Mouse (Mus musculus): ENCODE measurements at regions not wholly inside any gene's neighbourhood (a gene's known extent, or its start where the extent isn't known, plus 50 kb on each side); places are given as distances from the start of the nearest gene placed in this dataset.

DNA sequence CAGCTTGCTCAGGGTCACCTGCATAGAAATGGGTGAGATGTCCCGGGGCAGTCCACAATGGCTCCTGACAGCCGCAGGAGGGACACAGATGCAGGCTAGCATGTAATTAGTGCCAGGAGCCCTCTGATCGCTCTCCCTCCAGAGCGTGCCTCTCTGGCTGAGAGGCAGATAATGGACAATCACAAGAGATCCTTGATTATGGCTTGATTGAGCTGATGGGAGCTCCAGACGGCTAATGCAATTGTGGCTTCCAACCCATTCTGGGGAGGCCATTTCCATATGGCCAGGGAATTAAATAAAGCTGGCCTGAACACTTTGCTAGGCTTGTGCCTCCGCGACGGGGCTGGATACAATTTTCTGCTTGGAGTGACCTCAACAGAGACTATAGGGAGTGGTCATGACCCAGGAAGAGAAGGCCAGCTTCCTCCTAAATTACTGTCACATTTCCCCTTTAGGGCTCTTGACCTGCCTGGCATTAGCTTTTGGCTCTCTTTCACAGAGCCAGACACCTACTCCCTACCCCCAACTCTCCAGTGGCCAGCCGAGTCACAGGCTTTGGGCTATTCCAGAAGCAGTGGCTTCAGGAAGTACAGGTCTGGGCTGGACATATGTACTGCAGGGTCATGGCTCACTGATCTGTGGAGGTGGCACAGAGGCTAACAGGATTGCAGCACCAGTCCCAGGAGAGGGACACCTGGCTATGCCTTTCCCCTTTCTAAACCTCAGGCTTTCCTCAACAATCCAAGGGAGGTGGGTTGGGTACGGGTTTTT is 311.8 kb downstream of the 3100002H09Rik start:
- 36% methylated on average over 10 of the region's 10 CpGs for WGBS
- Histone ChIP-seq H3K27ac (no peak overlapping the region), H3K27me3 (ENCODE audit: insufficient read depth, low read length) (no peaks in the 10 kb centered on the region), H3K9me3 (replicated peaks; ENCODE audit: low read length) (no peaks in the 10 kb centered on the region), H3K9ac (ENCODE audit: low read depth, low read length) (no peak overlapping the region), H3K4me1 (replicated peaks; ENCODE audit: insufficient read depth, low read length) (no peaks in the 10 kb centered on the region), H3K4me2 (ENCODE audit: low read length) (no peak overlapping the region), H3K36me3 (ENCODE audit: insufficient read depth, low read length) (no peaks in the 10 kb centered on the region), H3K4me3 (replicated peaks; ENCODE audit: low read depth, low read length) (no peak overlapping the region)
- TF ChIP-seq CTCF (IDR thresholded peaks at IDR 0.05; ENCODE audit: low read depth) = no peak
- no peak for ATAC-seq (replicated peaks; ENCODE audit: low FRiP score, low read depth)
- DNase-seq (ENCODE audit: low spot score) = no peak

DNA sequence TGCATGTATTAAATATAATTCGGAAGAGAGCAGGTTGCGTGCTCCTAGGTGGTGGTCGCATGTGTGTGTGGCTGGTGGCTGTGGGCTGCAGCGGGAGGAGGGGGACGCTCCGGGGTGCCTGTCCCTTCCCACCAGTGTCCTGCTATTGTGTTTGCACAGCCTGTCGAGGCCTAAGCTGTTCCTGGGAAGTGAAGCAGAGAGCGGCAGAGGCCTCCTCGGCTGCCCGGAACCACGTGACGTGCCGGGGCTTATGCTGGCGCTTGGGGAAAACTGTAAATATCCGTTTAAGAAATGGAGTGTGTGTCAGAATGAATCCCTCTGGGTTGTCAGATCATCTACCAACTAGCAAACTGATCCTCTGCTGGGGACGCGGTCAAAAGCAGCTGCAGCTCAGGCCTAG is 318.3 kb downstream of the 3100002H09Rik start:
- DNase-seq (ENCODE audit: low spot score) (no peak), ATAC-seq (replicated peaks; ENCODE audit: low FRiP score, low read depth) (no peak)
- Histone ChIP-seq H3K36me3 (ENCODE audit: insufficient read depth, low read length) (no peaks in the 10 kb centered on the region), H3K4me1 (replicated peaks; ENCODE audit: insufficient read depth, low read length) (no peaks in the 10 kb centered on the region), H3K4me3 (replicated peaks; ENCODE audit: low read depth, low read length) (no peak overlapping the region), H3K9ac (ENCODE audit: low read depth, low read length) (no peak overlapping the region), H3K4me2 (ENCODE audit: low read length) (no peak overlapping the region), H3K27me3 (ENCODE audit: insufficient read depth, low read length) (no peaks in the 10 kb centered on the region), H3K9me3 (replicated peaks; ENCODE audit: low read length) (no peaks in the 10 kb centered on the region), H3K27ac (no peak overlapping the region)
- no peak for TF ChIP-seq CTCF (IDR thresholded peaks at IDR 0.05; ENCODE audit: low read depth)
- WGBS = 43% methylated on average over 17 of the region's 17 CpGs

DNA sequence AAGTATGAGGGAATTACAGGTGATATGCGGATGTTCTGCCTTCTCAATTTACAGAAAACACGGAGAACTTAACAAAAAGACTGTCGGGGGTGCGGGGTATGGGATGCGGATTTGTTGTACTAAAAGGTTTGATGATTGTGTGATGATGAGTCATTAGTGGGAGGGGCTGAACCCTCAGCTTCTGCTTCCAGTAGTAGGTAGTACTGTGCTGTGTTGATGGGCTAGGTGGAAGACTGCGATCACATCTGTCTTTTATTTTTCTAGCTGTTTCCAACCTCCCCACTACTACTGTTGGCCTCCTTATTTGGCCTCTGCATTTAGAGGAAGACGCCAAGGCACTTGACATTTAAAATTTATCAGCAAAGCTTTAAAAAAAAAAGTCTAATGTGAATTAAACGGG is 318.8 kb downstream of the 3100002H09Rik start:
- no peak for TF ChIP-seq CTCF (IDR thresholded peaks at IDR 0.05; ENCODE audit: low read depth)
- no peak for ATAC-seq (replicated peaks; ENCODE audit: low FRiP score, low read depth)
- 60% methylated on average over 8 of the region's 8 CpGs for WGBS
- no peak overlapping the region for H3K9ac ChIP-seq (ENCODE audit: low read depth, low read length)
- no peak overlapping the region for H3K4me3 ChIP-seq (replicated peaks; ENCODE audit: low read depth, low read length)
- no peaks in the 10 kb centered on the region for H3K36me3 ChIP-seq (ENCODE audit: insufficient read depth, low read length)
- H3K4me1 ChIP-seq (replicated peaks; ENCODE audit: insufficient read depth, low read length) = no peaks in the 10 kb centered on the region
- no peaks in the 10 kb centered on the region for H3K27me3 ChIP-seq (ENCODE audit: insufficient read depth, low read length)
- H3K27ac ChIP-seq = no peak overlapping the region
- no peak for DNase-seq (ENCODE audit: low spot score)
- no peak overlapping the region for H3K4me2 ChIP-seq (ENCODE audit: low read length)
- H3K9me3 ChIP-seq (replicated peaks; ENCODE audit: low read length) = no peaks in the 10 kb centered on the region

DNA sequence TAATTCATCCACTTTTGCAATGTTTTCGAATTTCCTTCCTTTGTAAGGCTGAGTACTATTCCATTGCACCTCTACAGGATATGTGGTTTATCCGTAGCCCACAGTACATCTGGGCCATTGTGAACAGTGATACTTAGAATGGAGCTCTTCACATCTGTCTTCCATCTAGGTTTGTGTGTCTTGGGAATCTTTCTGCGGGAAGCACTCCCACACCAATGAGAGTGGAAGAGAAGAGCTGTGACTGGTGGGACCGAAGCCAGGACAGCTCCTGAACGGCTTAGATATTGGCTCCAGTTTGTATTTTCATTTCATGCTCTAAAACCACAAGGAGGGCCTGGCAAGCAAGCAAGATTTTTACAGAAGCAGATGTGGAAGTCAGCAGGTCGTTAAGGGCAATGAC is 323.1 kb downstream of the 3100002H09Rik start:
- no peaks in the 10 kb centered on the region for H3K36me3 ChIP-seq (ENCODE audit: insufficient read depth, low read length)
- H3K9ac ChIP-seq (ENCODE audit: low read depth, low read length) = no peak overlapping the region
- TF ChIP-seq CTCF (IDR thresholded peaks at IDR 0.05; ENCODE audit: low read depth) = no peak
- no peaks in the 10 kb centered on the region for H3K27me3 ChIP-seq (ENCODE audit: insufficient read depth, low read length)
- DNase-seq (ENCODE audit: low spot score) = no peak
- H3K4me2 ChIP-seq (ENCODE audit: low read length) = no peak overlapping the region
- H3K27ac ChIP-seq = no peak overlapping the region
- H3K4me3 ChIP-seq (replicated peaks; ENCODE audit: low read depth, low read length) = no peak overlapping the region
- H3K9me3 ChIP-seq (replicated peaks; ENCODE audit: low read length) = no peaks in the 10 kb centered on the region
- H3K4me1 ChIP-seq (replicated peaks; ENCODE audit: insufficient read depth, low read length) = no peaks in the 10 kb centered on the region
- no peak for ATAC-seq (replicated peaks; ENCODE audit: low FRiP score, low read depth)
- 48% methylated on average over 6 of the region's 6 CpGs for WGBS

DNA sequence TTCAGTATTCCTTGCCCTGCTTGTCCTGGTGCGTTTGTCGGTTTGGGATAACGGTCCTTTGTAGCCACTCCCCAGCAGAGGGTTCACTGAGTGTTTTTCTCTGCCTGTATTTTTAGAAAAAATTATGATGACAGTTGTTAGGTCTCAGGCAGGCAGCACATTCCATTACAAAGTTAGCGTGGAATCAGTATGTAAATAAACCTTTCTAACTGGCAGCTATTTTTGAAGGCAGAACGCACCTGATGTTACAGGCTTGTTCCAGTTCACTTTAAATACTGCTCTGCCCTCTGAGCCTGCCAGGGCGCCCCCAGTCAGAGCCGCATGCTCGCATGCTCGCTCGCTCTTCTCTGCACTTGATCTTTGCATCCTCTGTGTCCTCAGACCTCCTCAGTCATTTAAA is 331.9 kb downstream of the 3100002H09Rik start:
- Histone ChIP-seq H3K4me3 (replicated peaks; ENCODE audit: low read depth, low read length) (no peak overlapping the region), H3K4me1 (replicated peaks; ENCODE audit: insufficient read depth, low read length) (peaks cover 10% of the 10 kb centered on the region), H3K9me3 (replicated peaks; ENCODE audit: low read length) (no peaks in the 10 kb centered on the region), H3K9ac (ENCODE audit: low read depth, low read length) (no peak overlapping the region), H3K36me3 (ENCODE audit: insufficient read depth, low read length) (no peaks in the 10 kb centered on the region), H3K27me3 (ENCODE audit: insufficient read depth, low read length) (peaks cover 15% of the 10 kb centered on the region), H3K4me2 (ENCODE audit: low read length) (no peak overlapping the region), H3K27ac (no peak overlapping the region)
- DNase-seq (ENCODE audit: low spot score) = no peak
- no peak for ATAC-seq (replicated peaks; ENCODE audit: low FRiP score, low read depth)
- TF ChIP-seq CTCF (IDR thresholded peaks at IDR 0.05; ENCODE audit: low read depth) = no peak
- WGBS = 17% methylated on average over 10 of the region's 10 CpGs

DNA sequence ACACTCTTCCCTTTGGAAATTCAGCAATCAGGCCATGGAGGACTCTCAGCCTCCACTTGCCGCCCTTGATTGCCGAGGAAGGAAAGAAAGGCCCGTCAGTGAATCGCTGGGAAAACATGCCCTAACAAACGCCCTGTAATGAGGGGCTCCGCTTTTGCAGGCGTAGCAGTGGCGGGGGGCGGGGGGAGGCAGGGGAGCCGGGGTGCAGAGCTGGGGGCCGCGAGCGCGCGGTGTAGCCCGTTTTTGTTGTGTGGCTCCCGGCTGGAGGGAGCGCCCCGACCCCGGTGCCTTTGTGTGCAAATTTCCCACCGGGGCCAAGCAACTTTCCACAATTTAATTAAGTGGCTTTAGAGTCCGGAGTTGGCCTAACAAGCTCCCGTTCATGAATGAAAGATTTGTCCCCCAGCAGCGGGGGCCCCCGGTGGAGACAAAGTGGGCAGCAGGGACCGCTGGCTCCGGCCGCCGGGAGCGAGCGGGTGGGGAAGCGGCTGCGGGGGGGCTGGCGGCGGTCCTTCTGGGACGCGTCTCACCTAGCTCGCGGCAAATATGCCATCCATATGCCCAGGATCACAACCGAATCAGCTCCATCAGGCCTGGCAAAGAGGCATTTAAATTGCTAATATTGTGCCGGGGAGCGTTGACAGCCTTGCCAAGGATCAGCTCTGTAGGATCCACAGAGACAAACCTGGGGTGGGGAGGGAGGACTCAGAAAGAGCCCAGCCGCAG is 333.0 kb downstream of the 3100002H09Rik start:
- under 1% methylated on average over 43 of the region's 43 CpGs for WGBS
- H3K4me1 ChIP-seq (replicated peaks; ENCODE audit: insufficient read depth, low read length) = peaks cover 10% of the 10 kb centered on the region
- peak overlapping the region; percentile 81 for H3K4me2 ChIP-seq (ENCODE audit: low read length)
- H3K36me3 ChIP-seq (ENCODE audit: insufficient read depth, low read length) = no peaks in the 10 kb centered on the region
- H3K9ac ChIP-seq (ENCODE audit: low read depth, low read length) = peak overlapping the region; percentile 40; the same call in 1 of the 2 replicates
- TF ChIP-seq CTCF (IDR thresholded peaks at IDR 0.05; ENCODE audit: low read depth) = no peak
- H3K4me3 ChIP-seq (replicated peaks; ENCODE audit: low read depth, low read length) = peak overlapping the region; percentile 33
- no peak overlapping the region for H3K27ac ChIP-seq
- ATAC-seq (replicated peaks; ENCODE audit: low FRiP score, low read depth) = no peak
- H3K9me3 ChIP-seq (replicated peaks; ENCODE audit: low read length) = no peaks in the 10 kb centered on the region
- peak; percentile 30 for DNase-seq (ENCODE audit: low spot score)
- peaks cover 15% of the 10 kb centered on the region for H3K27me3 ChIP-seq (ENCODE audit: insufficient read depth, low read length)

All from kidney, postnatal 0 days (tissue).